Mouse (Mus musculus) liver, embryonic 13.5 days (tissue): ENCODE measurements around the gene Map3k12. TPM values are rescaled to one million over a fixed set of nuclear protein-coding genes. Genes with fewer than 3 reads are reported as not detected.

ENCODE experiments used
- ATAC-seq: fragments of 200-750 bp; cut with Nextera tagmentation; 2 replicates; pipeline ENCODE4 v1.8.0; 2017; ENCODE audit warnings: low read depth, mild to moderate bottlenecking, moderate number of reproducible peaks, moderate library complexity
- DNase-seq: peaks from one replicate; pipeline ENCODE4 v3.0.0; 2022
- H3K27ac ChIP-seq: fragments of 300-500 bp; sonication (generic); 2 replicates; pipeline ENCODE4 v1.5.1; 2015; ENCODE audit warnings: moderate library complexity, mild to moderate bottlenecking, inconsistent platforms
- H3K27me3 ChIP-seq: fragments of 300-500 bp; sonication (generic); 2 replicates; pipeline ENCODE4 v1.6.1; 2015; ENCODE audit warnings: mild to moderate bottlenecking, inconsistent platforms
- H3K36me3 ChIP-seq: fragments of 300-500 bp; sonication (generic); 2 replicates; pipeline ENCODE4 v1.6.1; 2015; ENCODE audit warnings: mild to moderate bottlenecking, inconsistent platforms
- H3K4me1 ChIP-seq: fragments of 300-500 bp; sonication (generic); replicated peaks from 2 replicates; pipeline ENCODE4 v1.6.1; 2015; ENCODE audit warnings: inconsistent platforms
- H3K4me2 ChIP-seq: fragments of 300-500 bp; sonication (generic); 2 replicates; pipeline ENCODE4 v1.6.1; 2015; ENCODE audit warnings: inconsistent platforms, mild to moderate bottlenecking, moderate library complexity
- H3K4me3 ChIP-seq: fragments of 300-500 bp; sonication (generic); replicated peaks from 2 replicates; pipeline ENCODE4 v1.5.1; 2015; ENCODE audit warnings: mild to moderate bottlenecking, inconsistent platforms
- H3K9ac ChIP-seq: fragments of 300-500 bp; sonication (generic); 2 replicates; pipeline ENCODE4 v1.6.1; 2015; ENCODE audit warnings: mild to moderate bottlenecking, inconsistent platforms
- H3K9me3 ChIP-seq: fragments of 300-500 bp; sonication (generic); replicated peaks from 2 replicates; pipeline ENCODE4 v1.6.1; 2016; ENCODE audit warnings: inconsistent platforms
- WGBS: fragments of 180-500 bp; shearing (Covaris S2); methylation state at CpG from one replicate; pipeline ENCODE4 v1.1.7; 2015; ENCODE audit not compliant: insufficient replicate concordance; 5-methylcytosine and 5-hydroxymethylcytosine counted together
- polyA plus RNA-seq: library from polyadenylated mRNA; unstranded; fragments of >200 nt; fragmentation: Nextera tagmentation; extraction: Ambion mirVana; gene quantifications from 2 replicates; pipeline ENCODE4 v1.2.1, GENCODE M21; 2015

Gene Map3k12
- polyA plus RNA-seq, 1 experiment from 2014 or later, result 2.1 TPM

GRCm38 (mm10) chr15:102455993-102456392 lies 60.9 kb downstream of the Map3k12 start:
- WGBS, result 50% methylated on average over 6 of the region's 6 CpGs
- Histone ChIP-seq H3K27me3 (no peaks in the 10 kb centered on the region), H3K4me3 (no peak overlapping the region), H3K27ac (no peak overlapping the region), H3K4me1 (peaks cover 52% of the 10 kb centered on the region), H3K9ac (no peak overlapping the region), H3K36me3 (no peaks in the 10 kb centered on the region), H3K9me3 (no peaks in the 10 kb centered on the region), H3K4me2 (no peak overlapping the region)
- peak; percentile 25 for DNase-seq
- ATAC-seq, result no peak

- H3K9ac ChIP-seq, result no peak overlapping the region
- H3K27me3 ChIP-seq, result no peaks in the 10 kb centered on the region
- H3K36me3 ChIP-seq, result no peaks in the 10 kb centered on the region
- no peaks in the 10 kb centered on the region for H3K9me3 ChIP-seq
- 77% methylated on average over 26 of the region's 26 CpGs for WGBS
- no peak overlapping the region for H3K27ac ChIP-seq
- ATAC-seq (no peak), DNase-seq (no peak)
- H3K4me3 ChIP-seq, result no peak overlapping the region
- no peak overlapping the region for H3K4me2 ChIP-seq
- H3K4me1 ChIP-seq, result peaks cover 17% of the 10 kb centered on the region
These were observed 65.0 kb downstream of the Map3k12 start for GRCm38 (mm10) chr15:102451666-102452430.

- Histone ChIP-seq H3K27ac (no peak overlapping the region), H3K4me1 (peaks cover 19% of the 10 kb centered on the region), H3K27me3 (no peaks in the 10 kb centered on the region), H3K4me2 (peak overlapping the region; percentile 6; the same call in 1 of the 2 replicates), H3K36me3 (no peaks in the 10 kb centered on the region), H3K9me3 (no peaks in the 10 kb centered on the region), H3K4me3 (no peak overlapping the region), H3K9ac (no peak overlapping the region)
- peak; percentile 52 for ATAC-seq
- DNase-seq, result no peak
- WGBS, result 36% methylated on average over 7 of the region's 7 CpGs
These were observed 65.9 kb downstream of the Map3k12 start for GRCm38 (mm10) chr15:102450928-102451327.

GRCm38 (mm10) chr15:102449366-102449765 lies 67.5 kb downstream of the Map3k12 start:
- H3K4me3 ChIP-seq, result no peak overlapping the region
- peaks cover 18% of the 10 kb centered on the region for H3K4me1 ChIP-seq
- no peaks in the 10 kb centered on the region for H3K27me3 ChIP-seq
- no peak overlapping the region for H3K9ac ChIP-seq
- H3K36me3 ChIP-seq, result no peaks in the 10 kb centered on the region
- ATAC-seq (no peak), DNase-seq (no peak)
- no peak overlapping the region for H3K27ac ChIP-seq
- no peaks in the 10 kb centered on the region for H3K9me3 ChIP-seq
- WGBS, result 56% methylated on average over 8 of the region's 8 CpGs
- H3K4me2 ChIP-seq, result no peak overlapping the region

Other genes with a start within 250 kb of the Map3k12 start
- not detected in 2 replicates for gene Gm9918, start 246.5 kb downstream of the Map3k12 start, polyA plus RNA-seq
- gene Mfsd5, start 237.6 kb downstream of the Map3k12 start, polyA plus RNA-seq, result 29.0 and 33.7 TPM in 2 replicates
- 23.3 and 26.3 TPM in 2 replicates for gene Espl1, start 220.8 kb downstream of the Map3k12 start, polyA plus RNA-seq
- gene Pfdn5, start 190.9 kb downstream of the Map3k12 start, polyA plus RNA-seq, result 133 and 151 TPM in 2 replicates
- 46.0 and 48.6 TPM in 2 replicates for gene Myg1, start 185.4 kb downstream of the Map3k12 start, polyA plus RNA-seq
- 60.9 and 61.9 TPM in 2 replicates for gene Aaas, start 166.3 kb downstream of the Map3k12 start, polyA plus RNA-seq
- gene Sp7, start 149.9 kb downstream of the Map3k12 start, polyA plus RNA-seq, result 0.07 and 0.09 TPM in 2 replicates
- 4.0 and 4.3 TPM in 2 replicates for gene Sp1, start 110.9 kb downstream of the Map3k12 start, polyA plus RNA-seq
- 0.14 and 0.42 TPM in 2 replicates for gene Amhr2, start 71.7 kb downstream of the Map3k12 start, polyA plus RNA-seq
- gene Prr13, start 58.0 kb downstream of the Map3k12 start, polyA plus RNA-seq, result 108 and 112 TPM in 2 replicates
- gene Pcbp2, start 46.5 kb downstream of the Map3k12 start, polyA plus RNA-seq, result 91.4 and 92.1 TPM in 2 replicates
- not detected in 2 replicates for gene Gm10337, start 13.3 kb downstream of the Map3k12 start, polyA plus RNA-seq
- 52.2 and 55.4 TPM in 2 replicates for gene Tarbp2, start 1.1 kb upstream of the Map3k12 start, polyA plus RNA-seq
- 0.93 and 1.1 TPM in 2 replicates for gene Npff, start 7.9 kb upstream of the Map3k12 start, polyA plus RNA-seq
- gene Gm28047, start 108.0 kb upstream of the Map3k12 start, polyA plus RNA-seq, result not detected in 2 replicates
- 8.6 and 9.0 TPM in 2 replicates for gene Atf7, start 108.4 kb upstream of the Map3k12 start, polyA plus RNA-seq
- 32.5 and 38.7 TPM in 2 replicates for gene Atp5g2, start 155.3 kb upstream of the Map3k12 start, polyA plus RNA-seq
- gene Calcoco1, start 205.1 kb upstream of the Map3k12 start, polyA plus RNA-seq, result 9.0 and 11.3 TPM in 2 replicates